Mouse (Mus musculus) kidney, adult 18-20 months (tissue): ENCODE results near the gene Fahd2a.

ENCODE experiments used
- DNase-seq: peaks from one replicate; pipeline ENCODE4 v3.0.0; 2021

The Fahd2a gene

DNA sequence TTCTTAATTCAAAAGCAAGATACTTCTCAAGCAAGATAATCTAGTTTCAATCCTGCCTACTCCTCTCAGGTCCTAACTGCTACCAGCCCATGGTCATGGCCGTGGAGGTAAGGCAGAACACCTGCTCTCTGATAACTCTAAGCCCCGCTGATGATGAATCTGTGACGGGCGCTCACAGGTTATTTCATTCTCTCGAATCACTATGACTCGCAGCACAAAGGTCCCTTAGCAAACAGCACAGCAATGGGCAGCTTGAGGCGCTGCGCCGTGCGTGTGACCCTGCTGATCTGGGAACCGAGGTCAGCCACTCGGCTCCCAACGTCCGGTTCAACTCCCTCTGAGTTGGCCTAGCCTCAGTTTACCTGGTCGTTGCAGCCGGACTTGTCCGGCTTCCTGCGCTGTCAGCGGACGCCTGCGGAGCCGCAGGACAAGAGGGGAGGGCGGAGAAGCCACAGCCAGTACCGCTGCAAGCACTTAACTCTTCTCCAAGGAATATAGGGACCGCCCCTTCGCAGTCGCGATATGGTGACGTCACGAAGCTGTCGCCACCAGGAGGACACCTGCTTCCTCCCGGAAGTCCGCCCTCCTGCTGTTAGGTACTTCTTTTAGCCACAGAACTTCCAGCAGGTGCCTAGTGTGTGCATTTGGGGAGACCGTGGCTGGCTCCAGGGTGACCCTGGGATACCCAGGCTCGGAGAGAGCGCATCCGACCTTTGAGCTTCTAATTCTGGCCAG, at the start of gene Fahd2a:
TSS of gene Fahd2a (minus strand) at position 511 of the 735 bp plus-strand sequence.
- peak; percentile 90 for DNase-seq

DNA sequence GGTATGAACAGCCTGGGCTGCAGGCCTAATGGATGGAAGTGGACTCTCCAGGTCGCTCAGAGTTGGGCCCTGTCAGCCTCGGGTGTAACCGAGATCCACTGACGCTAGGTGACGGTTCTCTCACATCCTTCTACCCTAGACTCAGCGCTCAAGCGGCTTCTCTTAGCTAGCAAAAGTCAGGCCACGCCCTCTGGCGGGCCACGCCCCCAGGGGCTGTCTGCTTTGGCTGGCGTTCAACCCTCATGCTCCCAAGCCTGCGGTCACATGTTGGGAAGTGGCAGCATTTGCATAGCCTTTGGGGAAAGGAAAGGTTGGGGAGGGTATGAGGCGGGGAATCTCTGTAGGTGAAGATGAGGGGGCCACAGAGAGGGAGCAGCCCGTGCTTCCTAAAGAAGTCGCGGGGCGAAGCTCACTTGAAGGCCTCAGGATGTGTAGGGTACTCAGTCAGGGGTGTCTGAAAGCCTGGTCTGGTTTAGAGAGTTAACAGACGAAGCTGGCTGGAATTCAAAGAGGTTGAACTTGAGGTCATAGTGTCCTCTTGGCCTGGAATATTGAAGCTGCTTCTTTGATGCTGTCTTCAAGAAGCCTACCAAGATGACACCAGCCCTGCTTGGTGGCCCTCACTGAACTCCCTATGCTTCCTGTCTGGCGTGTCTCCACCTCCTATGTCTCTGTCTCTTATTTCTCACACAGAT, 40.3 kb upstream of the Fahd2a start:
- DNase-seq = peak; percentile 84

- peak; percentile 20 for DNase-seq
Observed at GRCm38 (mm10) chr2:127483001-127483400, 38.6 kb upstream of the Fahd2a start.

DNA sequence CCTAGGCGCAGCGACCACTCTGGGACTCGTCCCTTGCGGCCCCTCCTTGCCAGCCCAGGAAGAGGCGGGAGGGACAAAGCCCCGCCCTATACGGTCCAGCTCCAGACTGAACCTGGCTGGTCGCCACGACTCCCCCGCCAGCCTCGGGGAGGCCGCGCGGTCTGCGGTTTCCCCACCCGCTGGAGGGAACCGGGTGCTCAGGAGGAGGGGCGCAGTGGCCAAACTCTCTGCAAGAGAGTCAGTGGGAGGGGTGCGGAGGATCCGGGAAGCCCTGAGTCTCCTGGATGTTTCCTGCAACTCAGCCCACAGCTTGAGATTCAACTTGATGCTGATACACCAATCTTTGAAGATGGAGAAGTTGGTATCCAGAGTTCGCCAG, 38.2 kb upstream of the Fahd2a start:
- peak; percentile 72 for DNase-seq

GRCm38 (mm10) chr2:127481841-127482532, 37.6 kb upstream of the Fahd2a start:
- no peak for DNase-seq

DNA sequence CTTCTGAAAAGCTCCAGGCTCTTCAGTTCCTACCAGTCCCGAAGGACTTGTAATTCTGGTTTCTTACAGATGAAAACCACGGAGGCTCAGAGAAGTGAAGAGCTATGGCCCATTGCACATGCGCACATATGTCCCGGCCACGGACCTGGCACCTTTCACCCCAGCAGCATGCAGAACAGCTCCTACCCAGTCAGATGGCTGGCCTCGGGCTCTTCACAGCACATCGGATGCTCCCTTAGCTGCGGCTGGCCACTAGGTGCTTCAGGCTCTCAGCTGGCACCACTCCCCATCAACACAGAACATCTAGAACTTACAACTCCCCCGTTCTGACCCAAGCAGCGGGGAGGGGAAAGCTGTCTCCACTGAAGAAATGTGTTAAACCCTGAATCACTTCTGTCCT, 35.4 kb upstream of the Fahd2a start:
- no peak for DNase-seq

DNA sequence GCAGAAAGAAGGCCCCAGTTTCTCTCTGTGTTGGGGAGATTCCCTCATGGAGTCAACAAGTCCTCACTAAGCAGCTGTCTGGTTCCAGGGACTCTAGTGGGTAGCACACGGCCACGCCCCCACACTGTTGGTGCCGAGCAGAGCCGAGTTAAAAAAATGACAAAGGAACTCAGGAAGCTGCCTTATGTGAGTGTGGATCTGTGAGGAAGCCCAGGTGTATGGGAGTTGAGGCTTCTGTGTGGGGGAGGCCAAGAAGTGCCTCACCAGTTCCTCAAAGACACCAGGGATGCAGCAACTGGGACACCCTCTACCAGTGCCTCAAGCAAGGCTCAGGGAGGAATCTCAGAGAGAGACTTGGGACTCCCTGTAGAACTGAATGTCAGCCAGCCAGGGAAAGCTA, 34.8 kb upstream of the Fahd2a start:
- no peak for DNase-seq

DNA sequence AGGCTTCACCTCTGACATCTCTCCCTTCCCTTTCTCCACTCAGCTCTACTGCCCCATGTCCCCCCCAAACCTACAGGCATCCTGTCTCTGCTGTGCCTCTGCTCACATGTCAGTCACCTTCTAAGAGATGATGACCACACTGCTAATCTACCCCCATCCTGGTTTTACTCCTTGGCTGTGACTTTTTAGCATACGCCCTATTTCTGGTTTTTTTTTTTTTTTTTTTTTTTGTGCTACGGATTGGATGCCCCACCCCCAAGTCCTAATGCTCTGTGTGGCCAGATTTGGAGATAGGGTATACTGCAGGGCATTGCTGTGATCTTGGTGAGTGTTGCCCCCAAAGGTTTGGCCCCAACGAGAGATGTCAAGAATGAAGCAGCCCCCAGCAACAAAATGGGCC, 27.9 kb upstream of the Fahd2a start:
- no peak for DNase-seq

DNA sequence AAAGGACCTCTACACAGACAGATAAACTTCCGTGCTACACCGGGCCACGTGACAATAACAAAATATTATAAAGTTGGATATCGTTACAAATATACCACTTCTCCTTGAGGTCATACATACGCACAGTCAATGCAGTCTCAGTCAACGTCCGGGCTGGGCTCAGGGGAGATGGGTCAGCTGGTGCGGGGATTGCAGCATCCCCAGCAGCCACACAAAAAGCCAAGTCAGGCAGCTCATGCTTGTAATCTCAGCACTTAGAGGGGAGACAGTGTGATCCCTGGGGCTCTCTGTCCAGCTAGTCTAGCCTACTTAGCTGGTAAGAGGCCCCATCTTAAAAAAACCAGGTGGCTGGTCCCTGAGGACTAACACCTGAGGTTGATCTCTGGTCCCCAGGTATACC, 26.9 kb upstream of the Fahd2a start:
- no peak for DNase-seq

GRCm38 (mm10) chr2:127470661-127471060, 26.3 kb upstream of the Fahd2a start:
- no peak for DNase-seq

- DNase-seq = no peak
Observed at GRCm38 (mm10) chr2:127470183-127470582, 25.8 kb upstream of the Fahd2a start.

DNA sequence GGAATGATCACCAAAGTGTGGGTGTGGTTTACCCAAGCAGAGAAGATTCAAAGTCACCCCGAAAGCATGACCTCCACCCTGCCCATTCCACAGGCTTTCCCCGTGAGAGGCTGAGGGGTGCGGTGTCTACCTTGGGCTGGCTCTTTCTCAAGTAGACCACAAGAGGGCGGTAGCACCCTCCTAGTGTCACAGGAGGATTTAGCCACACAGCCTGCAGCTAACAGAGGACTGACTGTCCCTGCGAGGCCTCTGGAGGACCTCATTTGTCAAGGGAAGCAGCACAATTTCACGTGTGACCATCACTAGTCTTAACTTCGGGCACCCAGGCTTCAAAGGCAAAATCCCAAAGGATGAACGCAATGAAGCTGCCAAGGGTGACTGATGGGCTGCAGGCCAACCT, 17.9 kb upstream of the Fahd2a start:
- peak; percentile 68 for DNase-seq

DNA sequence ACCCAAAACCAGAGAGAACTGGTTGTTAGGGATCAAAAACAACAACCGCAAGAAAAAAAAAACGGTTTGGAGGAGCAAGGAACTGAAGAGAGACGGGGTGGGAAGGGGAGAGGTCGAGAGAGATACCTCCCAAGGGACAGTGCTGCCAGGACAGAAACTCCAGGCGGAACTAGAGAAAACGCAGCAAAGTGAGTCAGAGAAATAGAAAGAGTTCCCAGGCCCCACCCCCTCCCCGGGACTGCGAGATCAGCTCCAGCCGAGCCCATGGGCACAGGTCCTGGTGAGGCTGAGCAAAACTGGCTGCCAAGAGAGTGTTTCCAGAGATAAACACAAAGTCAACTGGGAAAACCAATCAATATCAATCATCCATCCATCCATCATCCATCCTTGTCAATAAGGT, 17.0 kb upstream of the Fahd2a start:
- no peak for DNase-seq

DNA sequence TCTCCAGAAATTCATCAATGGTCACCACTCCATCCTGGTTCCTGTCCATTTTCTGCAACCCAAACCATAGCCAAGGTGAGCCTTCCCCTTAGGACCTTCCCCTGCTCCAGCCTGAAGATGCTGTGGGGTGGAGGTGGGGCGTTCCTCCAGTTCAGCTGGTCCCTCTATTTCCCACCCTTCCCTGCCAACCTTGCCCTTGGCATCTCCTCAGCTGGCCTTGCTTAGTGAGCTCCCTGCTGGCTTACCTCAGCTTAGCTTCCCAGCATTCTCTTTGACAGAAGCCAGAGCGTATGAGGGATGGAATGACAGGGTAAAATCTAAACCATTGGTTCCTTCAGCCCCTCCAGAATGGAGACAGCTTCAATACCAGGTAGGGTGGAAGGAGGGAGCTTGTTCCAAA, 15.0 kb upstream of the Fahd2a start:
- no peak for DNase-seq

DNA sequence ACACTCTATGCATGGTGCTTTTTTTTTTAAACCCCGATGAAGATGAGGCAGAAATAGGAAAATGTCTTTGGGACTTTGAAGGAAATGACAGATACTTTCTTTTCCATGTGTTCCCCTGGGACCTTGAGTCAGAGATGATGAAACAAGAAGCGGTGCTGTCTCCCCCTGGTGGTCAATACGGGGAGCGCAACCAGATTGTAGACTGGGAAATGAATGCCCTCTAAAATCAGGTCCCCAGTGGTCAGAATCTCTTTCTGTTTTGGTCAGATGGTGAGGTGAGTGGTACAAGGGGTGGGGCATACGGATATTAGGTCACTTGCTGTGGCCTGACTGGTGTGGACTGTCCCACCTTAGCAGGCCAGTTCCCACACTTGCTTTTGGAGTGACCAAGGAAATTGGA, 9.4 kb upstream of the Fahd2a start:
- DNase-seq = peak; percentile 86

GRCm38 (mm10) chr2:127453141-127453540, 8.8 kb upstream of the Fahd2a start:
- peak; percentile 33 for DNase-seq

- no peak for DNase-seq
Observed at GRCm38 (mm10) chr2:127451748-127452147, 7.4 kb upstream of the Fahd2a start.

DNA sequence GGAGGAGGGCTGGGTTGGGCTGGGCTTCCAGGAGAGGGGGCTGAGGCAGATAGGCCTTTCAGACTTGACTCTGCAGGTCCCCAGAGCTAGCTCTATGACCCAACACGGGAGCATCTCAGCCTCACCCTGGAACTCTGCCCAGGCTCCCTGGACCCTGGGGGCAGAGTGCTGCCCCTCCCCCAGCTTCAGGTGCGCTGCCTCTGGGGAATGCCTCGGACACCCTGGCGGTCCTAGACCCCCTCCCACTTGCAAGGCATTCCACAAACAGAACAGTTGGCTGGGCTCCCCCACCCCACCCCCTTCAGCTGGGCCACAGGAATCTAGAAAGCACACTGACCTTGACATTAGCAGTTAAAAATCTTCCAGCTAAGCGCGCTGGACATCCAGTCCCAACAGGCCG, 5.3 kb upstream of the Fahd2a start:
- peak; percentile 78 for DNase-seq

- DNase-seq = no peak
Observed at GRCm38 (mm10) chr2:127446847-127447246, 2.5 kb upstream of the Fahd2a start.

- DNase-seq = no peak
Observed at GRCm38 (mm10) chr2:127437697-127438096, 6.7 kb downstream of the Fahd2a start.

- no peak for DNase-seq
Observed at GRCm38 (mm10) chr2:127435554-127435953, 8.8 kb downstream of the Fahd2a start.

DNA sequence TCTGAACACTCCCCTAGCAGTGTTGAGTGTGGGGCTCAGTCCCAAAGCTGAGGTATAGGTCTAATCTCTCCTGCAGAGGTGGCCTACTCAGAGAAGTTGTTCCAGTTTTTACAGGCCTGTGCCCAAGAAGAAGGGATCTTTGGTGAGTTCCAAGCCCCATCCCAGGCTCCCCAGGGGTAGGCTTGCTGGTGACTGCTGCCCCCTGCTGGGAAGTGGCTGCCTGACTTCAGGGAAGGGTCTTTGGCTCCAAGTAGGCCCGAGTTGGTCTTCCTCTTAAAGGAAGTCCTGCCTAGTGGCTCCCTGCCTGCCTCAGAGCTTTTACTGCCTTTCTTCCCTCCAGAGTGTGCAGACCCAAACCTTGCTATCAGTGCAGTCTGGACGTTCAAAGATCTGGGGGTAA, 9.2 kb downstream of the Fahd2a start:
- DNase-seq = peak; percentile 66

DNA sequence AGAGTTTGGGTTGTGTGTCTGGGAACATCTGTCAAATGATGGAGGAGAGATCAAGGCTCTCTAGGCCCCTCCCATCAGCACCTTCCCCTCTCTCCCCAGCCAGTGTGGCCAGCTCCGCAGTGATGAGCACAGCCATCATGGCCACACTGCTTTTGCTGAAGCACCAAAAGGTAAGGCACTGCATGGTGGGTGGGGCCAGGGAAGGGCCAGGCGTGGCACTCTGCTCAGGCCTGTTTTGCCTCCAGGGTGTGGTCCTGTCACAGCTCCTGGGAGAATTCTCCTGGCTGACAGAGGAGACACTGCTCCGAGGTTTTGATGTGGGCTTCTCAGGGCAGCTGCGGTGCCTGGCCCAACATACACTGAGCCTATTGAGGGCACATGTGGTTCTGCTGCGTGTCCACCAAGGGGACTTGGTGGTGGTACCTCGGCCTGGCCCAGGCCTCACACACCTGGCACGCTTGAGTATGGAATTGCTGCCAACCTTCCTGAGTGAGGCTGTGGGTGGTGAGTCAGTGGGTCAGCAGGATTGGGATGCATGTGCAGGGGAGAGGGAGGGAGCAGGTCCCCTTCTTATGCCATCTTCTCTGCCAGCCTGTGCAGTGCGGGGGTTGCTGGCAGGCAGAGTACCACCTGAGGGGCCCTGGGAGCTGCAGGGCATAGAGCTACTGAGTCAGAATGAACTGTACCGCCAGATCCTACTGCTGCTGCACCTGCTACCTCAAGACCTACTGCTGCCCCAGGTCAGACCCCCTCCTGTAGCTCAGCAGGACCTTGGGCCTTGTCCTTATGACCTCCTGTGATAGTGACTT, 10.7 kb downstream of the Fahd2a start:
- no peak for DNase-seq
